ENCODE assay signal across 8 mouse cellular contexts in genomic region chr8:76898721-76899410, GRCm38 (mm10). TPM values are rescaled to one million over a fixed set of nuclear protein-coding genes. Genes with fewer than 3 reads are reported as not detected.
DNase-seq lines count a peak whose midpoint lies in the region; ATAC-seq and TF ChIP-seq lines count a peak whose summit lies in the region.

No protein-coding gene starts in this region.

- H3K27me3 ChIP-seq in embryonic facial prominence, embryonic 13.5 days: peaks cover 60% of the 10 kb centered on the region
- H3K27me3 ChIP-seq in heart, embryonic 10.5 days (ENCODE audit: insufficient read depth, poor library complexity, severe bottlenecking): peaks cover 50% of the 10 kb centered on the region
- H3K27me3 ChIP-seq in liver, embryonic 11.5 days (replicated peaks; ENCODE audit: control insufficient read depth, insufficient read depth, low read length): peaks cover 41% of the 10 kb centered on the region
- peaks cover 23% of the 10 kb centered on the region for H3K27me3 ChIP-seq in myocyte (ENCODE audit: control insufficient read depth, insufficient read depth, insufficient read length)
- H3K27me3 ChIP-seq in stomach, postnatal 0 days (ENCODE audit: control insufficient read depth, insufficient read depth, low read length): no peaks in the 10 kb centered on the region; the same call in 1 of the 2 replicates

- H3K4me2 ChIP-seq in embryonic facial prominence, embryonic 13.5 days: peak overlapping the region; percentile 98
- peak overlapping the region; percentile 98 for H3K4me2 ChIP-seq in liver, embryonic 11.5 days
- H3K4me2 ChIP-seq in myocyte (ENCODE audit: low read depth): peak overlapping the region; percentile 99
- peak overlapping the region; percentile 99 for H3K4me2 ChIP-seq in stomach, postnatal 0 days (replicated peaks; ENCODE audit: low read depth)

- peaks cover 21% of the 10 kb centered on the region for H3K4me1 ChIP-seq in embryonic facial prominence, embryonic 13.5 days
- peaks cover 22% of the 10 kb centered on the region for H3K4me1 ChIP-seq in heart, embryonic 10.5 days
- peaks cover 17% of the 10 kb centered on the region for H3K4me1 ChIP-seq in liver, embryonic 11.5 days (replicated peaks; ENCODE audit: control insufficient read depth, insufficient read depth, low read length)
- H3K4me1 ChIP-seq in stomach, postnatal 0 days (replicated peaks; ENCODE audit: control insufficient read depth, insufficient read depth): no peaks in the 10 kb centered on the region

- WGBS in embryonic facial prominence, embryonic 13.5 days: under 1% methylated on average over 53 of the region's 60 CpGs
- under 1% methylated on average over 47 of the region's 60 CpGs for WGBS in heart, embryonic 10.5 days
- under 1% methylated on average over 42 of the region's 60 CpGs for WGBS in liver, embryonic 11.5 days
- under 1% methylated on average over 55 of the region's 60 CpGs for WGBS in stomach, postnatal 0 days

- peak overlapping the region; percentile 65 for H3K9ac ChIP-seq in embryonic facial prominence, embryonic 13.5 days
- H3K9ac ChIP-seq in liver, embryonic 11.5 days (ENCODE audit: low read depth, low read length): peak overlapping the region; percentile 52
- H3K9ac ChIP-seq in stomach, postnatal 0 days (ENCODE audit: low read length): peak overlapping the region; percentile 54

- peak; percentile 70 for DNase-seq in right cerebral cortex, adult 18-20 months
- no peak for DNase-seq in right cerebral cortex, postnatal 25 days
- peak; percentile 84 for DNase-seq in heart, embryonic 10.5 days (ENCODE audit: low spot score)
- peak; percentile 75 for DNase-seq in kidney, adult 9 months
- DNase-seq in liver, embryonic 11.5 days (ENCODE audit: low spot score): peak; percentile 74
- peak; percentile 86 for DNase-seq in stomach, postnatal 0 days (ENCODE audit: low spot score)

- H3K36me3 ChIP-seq in embryonic facial prominence, embryonic 13.5 days: no peaks in the 10 kb centered on the region
- H3K36me3 ChIP-seq in heart, embryonic 10.5 days: no peaks in the 10 kb centered on the region
- no peaks in the 10 kb centered on the region for H3K36me3 ChIP-seq in liver, embryonic 11.5 days (ENCODE audit: control insufficient read depth, insufficient read depth, low read length)
- no peaks in the 10 kb centered on the region for H3K36me3 ChIP-seq in myocyte (ENCODE audit: control insufficient read depth, insufficient read depth)
- H3K36me3 ChIP-seq in stomach, postnatal 0 days (ENCODE audit: control insufficient read depth, insufficient read depth, low read length): no peaks in the 10 kb centered on the region

- no peaks in the 10 kb centered on the region for H3K9me3 ChIP-seq in embryonic facial prominence, embryonic 13.5 days
- H3K9me3 ChIP-seq in heart, embryonic 10.5 days: no peaks in the 10 kb centered on the region
- H3K9me3 ChIP-seq in liver, embryonic 11.5 days (ENCODE audit: control insufficient read depth, low read length): no peaks in the 10 kb centered on the region
- no peaks in the 10 kb centered on the region for H3K9me3 ChIP-seq in stomach, postnatal 0 days (ENCODE audit: control insufficient read depth, low read length)

- H3K4me3 ChIP-seq in embryonic facial prominence, embryonic 13.5 days: peak overlapping the region; percentile 63
- peak overlapping the region; percentile 77 for H3K4me3 ChIP-seq in heart, embryonic 10.5 days
- H3K4me3 ChIP-seq in liver, embryonic 11.5 days (ENCODE audit: low read depth, low read length): peak overlapping the region; percentile 71
- peak overlapping the region; percentile 28 for H3K4me3 ChIP-seq in myocyte
- H3K4me3 ChIP-seq in stomach, postnatal 0 days (ENCODE audit: low read depth, low read length): peak overlapping the region; percentile 76

- no peak for TF ChIP-seq CTCF in stomach, postnatal 0 days (IDR thresholded peaks at IDR 0.05; ENCODE audit: low read depth)

- no peak overlapping the region for H3K27ac ChIP-seq in embryonic facial prominence, embryonic 13.5 days
- H3K27ac ChIP-seq in heart, embryonic 10.5 days: peak overlapping the region; percentile 73; the same call in 1 of the 2 replicates
- no peak overlapping the region for H3K27ac ChIP-seq in liver, embryonic 11.5 days (ENCODE audit: low read depth, low read length)
- H3K27ac ChIP-seq in stomach, postnatal 0 days (replicated peaks): no peak overlapping the region

- no peak for TF ChIP-seq EP300 in stomach, postnatal 0 days (optimal IDR thresholded peaks at IDR 0.05)

- peak overlapping the region; percentile 40 for H3ac ChIP-seq in myocyte (ENCODE audit: control insufficient read depth, insufficient read length)

- TF ChIP-seq POLR2A in myocyte (IDR thresholded peaks at IDR 0.05; ENCODE audit: insufficient read length, low read depth): no peak

- ATAC-seq in embryonic facial prominence, embryonic 13.5 days (ENCODE audit: insufficient number of reproducible peaks, insufficient read depth, low FRiP score, low TSS enrichment, low read depth): 0 out of 2 replicates have a peak, but pooled peaks have one; percentile 1
- ATAC-seq in liver, embryonic 11.5 days (replicated peaks; ENCODE audit: low FRiP score): peak; percentile 18
- ATAC-seq in stomach, postnatal 0 days (ENCODE audit: low FRiP score, low TSS enrichment): peak; percentile 47

- no peaks in the 10 kb centered on the region for H3K79me2 ChIP-seq in myocyte (ENCODE audit: control insufficient read depth, insufficient read depth)

TF ChIP-seq in myocyte, 11 proteins besides CTCF, POLR2A, EP300 and RAD21:
- TF ChIP-seq CEBPB (IDR thresholded peaks at IDR 0.05; ENCODE audit: insufficient read depth, poor library complexity, severe bottlenecking) (no peak), TCF3 (IDR thresholded peaks at IDR 0.05; ENCODE audit: insufficient read length, low read depth) (no peak), REST (IDR thresholded peaks at IDR 0.05; ENCODE audit: insufficient read depth, insufficient read length) (no peak), MYOD1 (IDR thresholded peaks at IDR 0.05; ENCODE audit: control insufficient read depth in 1 of 3, insufficient read length in 2 of 3, low read depth in 2 of 3) (no peak), TCF12 (IDR thresholded peaks at IDR 0.05; ENCODE audit: insufficient read depth, poor library complexity, severe bottlenecking) (no peak), E2F4 (IDR thresholded peaks at IDR 0.05; ENCODE audit: insufficient read depth) (no peak), USF1 (IDR thresholded peaks at IDR 0.05; ENCODE audit: low read depth) (no peak), MAX (IDR thresholded peaks at IDR 0.05; ENCODE audit: low read depth) (no peak), SRF (IDR thresholded peaks at IDR 0.05; ENCODE audit: control insufficient read depth, insufficient read length, low read depth) (no peak), MYOG (IDR thresholded peaks at IDR 0.05; ENCODE audit: control insufficient read depth in 1 of 3, insufficient read depth in 1 of 3, insufficient read length in 2 of 3, low read depth in 2 of 3) (no peak), POLR2AphosphoS2 (IDR thresholded peaks at IDR 0.05; ENCODE audit: insufficient read length, low read depth) (no peak)

RNA-seq across cellular contexts. Expression of gene Nr3c2, which starts 0.4 kb away (rescaled TPM):
- 3.0 and 9.7 TPM in 2 replicates for polyA plus RNA-seq in embryonic facial prominence, embryonic 13.5 days (2015; fragmentation: Nextera tagmentation; extraction: Ambion mirVana)
- polyA plus RNA-seq in heart, embryonic 10.5 days (2016; fragmentation: Nextera tagmentation; extraction: Ambion mirVana): 0.37 and 0.99 TPM in 2 replicates
- 1.0 and 1.4 TPM in 2 replicates for polyA plus RNA-seq in liver, embryonic 11.5 days (2014; fragmentation: Nextera tagmentation; extraction: Ambion mirVana)
- 0.11 TPM for polyA plus RNA-seq in myocyte (2012; fragmentation: generic; extraction: Trizol)
- polyA plus RNA-seq in stomach, postnatal 0 days (2015; fragmentation: Nextera tagmentation; extraction: Ambion mirVana): 2.5 and 2.8 TPM in 2 replicates
